Mouse (Mus musculus) stomach, postnatal 0 days (tissue): Measurements from ENCODE around the gene Tmem189. TPM values are rescaled to one million over a fixed set of nuclear protein-coding genes. Genes with fewer than 3 reads are reported as not detected.

Source experiments
- ATAC-seq: fragments of 200-750 bp; cut with Nextera tagmentation; 2 replicates; pipeline ENCODE4 v1.8.0; 2017; ENCODE audit not compliant: low FRiP score, low TSS enrichment
- DNase-seq: peaks from one replicate; pipeline ENCODE4 v3.0.0-alpha.2; 2016; ENCODE audit warnings: low spot score
- H3K27ac ChIP-seq: fragments of 300-500 bp; sonication (generic); replicated peaks from 2 replicates; pipeline ENCODE4 v1.5.1; 2014; ENCODE audit warnings: mild to moderate bottlenecking, control low read depth
- H3K27me3 ChIP-seq: fragments of 300-500 bp; sonication (generic); 2 replicates; pipeline ENCODE4 v1.6.1; 2014; ENCODE audit warnings: low read length; ENCODE audit not compliant: control insufficient read depth, insufficient read depth
- H3K36me3 ChIP-seq: fragments of 300-500 bp; sonication (generic); 2 replicates; pipeline ENCODE4 v1.6.1; 2014; ENCODE audit warnings: low read length, mixed read lengths; ENCODE audit not compliant: control insufficient read depth, insufficient read depth
- H3K4me1 ChIP-seq: fragments of 300-500 bp; sonication (generic); replicated peaks from 2 replicates; pipeline ENCODE4 v1.6.1; 2014; ENCODE audit warnings: antibody characterized with exemption; ENCODE audit not compliant: control insufficient read depth, insufficient read depth
- H3K4me2 ChIP-seq: fragments of 300-500 bp; sonication (generic); replicated peaks from 2 replicates; pipeline ENCODE4 v1.6.1; 2014; ENCODE audit warnings: low read depth, mild to moderate bottlenecking, control low read depth, moderate library complexity
- H3K4me3 ChIP-seq: fragments of 300-500 bp; sonication (generic); 2 replicates; pipeline ENCODE4 v1.5.1; 2014; ENCODE audit warnings: low read depth, low read length, control low read depth
- H3K9ac ChIP-seq: fragments of 300-500 bp; sonication (generic); 2 replicates; pipeline ENCODE4 v1.6.1; 2014; ENCODE audit warnings: mild to moderate bottlenecking, low read length, control low read depth, mixed read lengths
- H3K9me3 ChIP-seq: fragments of 300-500 bp; sonication (generic); 2 replicates; pipeline ENCODE4 v1.6.1; 2016; ENCODE audit warnings: low read length; ENCODE audit not compliant: control insufficient read depth
- CTCF ChIP-seq: IDR thresholded peaks from 2 replicates; pipeline ENCODE4 v1.5.1; 2016; ENCODE audit warnings: antibody characterized with exemption, low read depth, mild to moderate bottlenecking, moderate library complexity
- EP300 ChIP-seq: optimal IDR thresholded peaks from 2 replicates; pipeline ENCODE3; 2016; ENCODE audit warnings: antibody characterized with exemption
- WGBS: fragments of 180-500 bp; shearing (Covaris S2); extraction: QIAGEN DNeasy Blood & Tissue Kit; methylation state at CpG from one replicate; pipeline ENCODE4 v1.1.7; 2014; 5-methylcytosine and 5-hydroxymethylcytosine counted together
- polyA plus RNA-seq: library from polyadenylated mRNA; unstranded; fragments of >200 nt; fragmentation: Nextera tagmentation; extraction: Ambion mirVana; gene quantifications from 2 replicates; pipeline ENCODE4 v1.2.1, GENCODE M21; 2015

Gene Tmem189
- polyA plus RNA-seq, 1 experiment from 2014 or later, result 74.6 TPM

DNA sequence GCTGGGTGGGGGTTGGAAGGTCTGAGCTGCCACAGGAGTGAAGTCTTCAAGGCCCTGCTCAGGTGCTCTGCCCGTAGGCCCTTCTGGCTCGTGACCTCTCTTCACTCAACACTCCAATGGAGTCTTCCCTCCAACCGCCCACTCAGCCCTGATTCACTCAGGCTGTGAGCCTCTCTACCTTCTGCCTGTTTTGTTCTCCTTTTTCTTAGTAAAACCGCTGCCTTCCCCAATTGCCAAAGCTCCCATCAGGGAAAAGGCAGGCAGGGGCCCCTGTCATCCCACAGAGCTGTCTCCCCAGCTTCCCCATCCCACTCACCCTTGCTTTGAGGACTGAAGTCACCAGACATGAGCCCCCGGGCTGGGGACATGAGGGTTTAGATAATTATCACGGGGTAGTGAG is 25.4 kb upstream of the Tmem189 start:
- no peak overlapping the region for H3K4me3 ChIP-seq
- H3K27ac ChIP-seq, result no peak overlapping the region
- 81% methylated on average over 6 of the region's 6 CpGs for whole genome bisulfite sequencing
- no peak for TF ChIP-seq EP300
- TF ChIP-seq CTCF, result no peak
- H3K9ac ChIP-seq, result no peak overlapping the region
- ATAC-seq, result no peak
- no peaks in the 10 kb centered on the region for H3K9me3 ChIP-seq
- H3K4me2 ChIP-seq, result no peak overlapping the region
- DNase-seq, result no peak
- H3K27me3 ChIP-seq, result no peaks in the 10 kb centered on the region
- no peaks in the 10 kb centered on the region for H3K36me3 ChIP-seq
- H3K4me1 ChIP-seq, result 0 out of 2 replicates have a peak, but pooled peaks cover 2% of the 10 kb centered on the region

- H3K36me3 ChIP-seq, result no peaks in the 10 kb centered on the region
- ATAC-seq (no peak), DNase-seq (no peak)
- H3K27me3 ChIP-seq, result no peaks in the 10 kb centered on the region
- H3K4me2 ChIP-seq, result no peak overlapping the region
- no peak overlapping the region for H3K27ac ChIP-seq
- no peak overlapping the region for H3K4me3 ChIP-seq
- no peaks in the 10 kb centered on the region for H3K9me3 ChIP-seq
- no peak overlapping the region for H3K9ac ChIP-seq
- TF ChIP-seq EP300, result no peak
- no peak for TF ChIP-seq CTCF
- 87% methylated on average over 6 of the region's 6 CpGs for WGBS
- H3K4me1 ChIP-seq, result 0 out of 2 replicates have a peak, but pooled peaks cover 2% of the 10 kb centered on the region
Measured at GRCm38 (mm10) chr2:167714298-167714697, 24.7 kb upstream of the Tmem189 start.

- no peaks in the 10 kb centered on the region for H3K9me3 ChIP-seq
- H3K9ac ChIP-seq, result no peak overlapping the region
- peak; percentile 45; the same call in 1 of the 2 replicates for ATAC-seq
- no peak overlapping the region for H3K4me2 ChIP-seq
- H3K27ac ChIP-seq, result no peak overlapping the region; the same call in 1 of the 2 replicates
- no peak overlapping the region for H3K4me3 ChIP-seq
- no peak for TF ChIP-seq EP300
- TF ChIP-seq CTCF, result peak; percentile 75
- DNase-seq, result no peak
- WGBS, result 55% methylated on average over 18 of the region's 23 CpGs
- H3K27me3 ChIP-seq, result no peaks in the 10 kb centered on the region
- no peaks in the 10 kb centered on the region for H3K36me3 ChIP-seq
- H3K4me1 ChIP-seq, result 0 out of 2 replicates have a peak, but pooled peaks cover 2% of the 10 kb centered on the region
Measured at GRCm38 (mm10) chr2:167712872-167713821, 23.5 kb upstream of the Tmem189 start.

- ATAC-seq (no peak), DNase-seq (no peak)
- H3K27ac ChIP-seq, result no peak overlapping the region
- no peak overlapping the region for H3K4me3 ChIP-seq
- WGBS, result 61% methylated on average over 6 of the region's 6 CpGs
- H3K9me3 ChIP-seq, result no peaks in the 10 kb centered on the region
- TF ChIP-seq EP300 (no peak), CTCF (no peak)
- H3K4me2 ChIP-seq, result no peak overlapping the region
- no peak overlapping the region for H3K9ac ChIP-seq
- H3K4me1 ChIP-seq, result peaks cover 2% of the 10 kb centered on the region; the same call in 1 of the 2 replicates
- H3K27me3 ChIP-seq, result no peaks in the 10 kb centered on the region
- H3K36me3 ChIP-seq, result no peaks in the 10 kb centered on the region
Measured at GRCm38 (mm10) chr2:167710574-167710973, 21.0 kb upstream of the Tmem189 start.

GRCm38 (mm10) chr2:167709969-167710368 is 20.3 kb upstream of the Tmem189 start:
- Histone ChIP-seq H3K4me3 (no peak overlapping the region), H3K27ac (no peak overlapping the region), H3K27me3 (no peaks in the 10 kb centered on the region), H3K36me3 (no peaks in the 10 kb centered on the region), H3K4me1 (peaks cover 2% of the 10 kb centered on the region; the same call in 1 of the 2 replicates), H3K9me3 (no peaks in the 10 kb centered on the region), H3K9ac (no peak overlapping the region), H3K4me2 (no peak overlapping the region)
- ATAC-seq, result no peak
- 49% methylated on average over 6 of the region's 6 CpGs for WGBS
- TF ChIP-seq EP300, result no peak
- TF ChIP-seq CTCF, result no peak
- no peak for DNase-seq

- no peak for DNase-seq
- Histone ChIP-seq H3K27ac (peak overlapping the region; percentile 53), H3K27me3 (no peaks in the 10 kb centered on the region), H3K4me3 (no peak overlapping the region), H3K9ac (no peak overlapping the region), H3K36me3 (no peaks in the 10 kb centered on the region), H3K4me2 (no peak overlapping the region), H3K4me1 (peaks cover 2% of the 10 kb centered on the region; the same call in 1 of the 2 replicates), H3K9me3 (no peaks in the 10 kb centered on the region)
- TF ChIP-seq CTCF, result no peak
- TF ChIP-seq EP300, result no peak
- peak; percentile 62; the same call in 1 of the 2 replicates for ATAC-seq
- 51% methylated on average over 15 of the region's 15 CpGs for WGBS
Measured at GRCm38 (mm10) chr2:167708373-167708772, 18.8 kb upstream of the Tmem189 start.
